Mouse (Mus musculus) naive thymus-derived CD4-positive, alpha-beta T cell, adult 2 months (primary cell): ENCODE data around the gene Gm9048.
A peak's percentile ranks its signal among the peaks of the same experiment; 100 is the strongest.
"Not testable (repeated sequence)": the region's sequence is repeated elsewhere in the genome, so short reads cannot be mapped to it uniquely, and the experiment has no call there.

Source experiments
- DNase-seq: peaks from one replicate; pipeline ENCODE4 v3.0.0-alpha.2; 2011; ENCODE audit warnings: low read depth

Gm9048 gene

GRCm38 (mm10) chr10:118348579-118348978, at the start of gene Gm9048:
TSS of gene Gm9048 (minus strand) at chr10:118348679.
- not testable (repeated sequence) for DNase-seq

- peak; percentile 89 for DNase-seq
These were observed 22.0 kb upstream of the Gm9048 start for GRCm38 (mm10) chr10:118370443-118370842.

- DNase-seq, result no peak
These were observed 21.0 kb upstream of the Gm9048 start for GRCm38 (mm10) chr10:118369518-118369917.

- not testable (repeated sequence) for DNase-seq
These were observed 5.5 kb upstream of the Gm9048 start, which contains the start of gene Gm9049 for GRCm38 (mm10) chr10:118354005-118354404. TSS of gene Gm9049 (minus strand) at chr10:118354105.

- not testable (repeated sequence) for DNase-seq
These were observed 5.3 kb downstream of the Gm9048 start, which contains the start of gene Gm9046 for GRCm38 (mm10) chr10:118343155-118343554. TSS of gene Gm9046 (minus strand) at chr10:118343255.

- DNase-seq, result not testable (repeated sequence)
These were observed 10.7 kb downstream of the Gm9048 start, which contains the start of gene Gm9045 for GRCm38 (mm10) chr10:118337731-118338130. TSS of gene Gm9045 (minus strand) at chr10:118337831.

- DNase-seq, result not testable (repeated sequence)
These were observed 16.2 kb downstream of the Gm9048 start, which contains the start of gene Gm9044 for GRCm38 (mm10) chr10:118332308-118332707. TSS of gene Gm9044 (minus strand) at chr10:118332408.

- DNase-seq, result not testable (repeated sequence)
These were observed 21.6 kb downstream of the Gm9048 start, which contains the start of gene Gm9040 for GRCm38 (mm10) chr10:118326869-118327268. TSS of gene Gm9040 (minus strand) at chr10:118326969.

GRCm38 (mm10) chr10:118319024-118319423, 29.5 kb downstream of the Gm9048 start:
- no peak for DNase-seq

- DNase-seq, result not testable (repeated sequence)
These were observed 46.3 kb downstream of the Gm9048 start for GRCm38 (mm10) chr10:118302133-118302532.
